Mouse (Mus musculus) E14TG2a.4 (cell line): Measurements from ENCODE around the gene Ndufb6.

Experiments
- CTCF ChIP-seq: conservative IDR thresholded peaks from 2 replicates; pipeline ENCODE4 v1.5.1; 2014; ENCODE audit warnings: low read length
- NANOG ChIP-seq: IDR thresholded peaks from 2 replicates; pipeline ENCODE4 v1.6.1; 2014; ENCODE audit warnings: borderline replicate concordance, low read length, mixed read lengths
- POU5F1 ChIP-seq: IDR thresholded peaks from 2 replicates; pipeline ENCODE4 v1.6.1; 2014; ENCODE audit warnings: low read length, borderline replicate concordance

- no peak for TF ChIP-seq CTCF
- TF ChIP-seq NANOG, result no peak
- no peak for TF ChIP-seq POU5F1
These were observed 28.2 kb downstream of the Ndufb6 start for GRCm38 (mm10) chr4:40250984-40251383.
